Mouse (Mus musculus): ENCODE results near the gene Rab4a.
"Not testable (repeated sequence)": the region's sequence is repeated elsewhere in the genome, so short reads cannot be mapped to it uniquely, and the experiment has no call there.

Gene Rab4a

GRCm38 (mm10) chr8:123808671-123809070 is 2.9 kb downstream of the Rab4a start:
- in situ Hi-C loops (cut with MboI, MseI): no loop called here

- in situ Hi-C loops (cut with MboI, MseI): not testable (repeated sequence)
Measured at GRCm38 (mm10) chr8:123809342-123809741, 3.6 kb downstream of the Rab4a start.

- in situ Hi-C loops (cut with MboI, MseI): loop anchor here in 1 of 2 experiments (10.0 kb wide), 1 partner anchor 393 kb away; no protein-coding TSS in a partner anchor
Measured at GRCm38 (mm10) chr8:123812227-123812626, 6.4 kb downstream of the Rab4a start.

GRCm38 (mm10) chr8:123813173-123813891 is 7.5 kb downstream of the Rab4a start:
- in situ Hi-C loops (cut with MboI, MseI): loop anchor here in 1 of 2 experiments (10.0 kb wide), 1 partner anchor 391 kb away; no protein-coding TSS in a partner anchor

- in situ Hi-C loops (cut with MboI, MseI): loop anchor here in 1 of 2 experiments (10.0 kb wide), 1 partner anchor 391 kb away; no protein-coding TSS in a partner anchor
Measured at GRCm38 (mm10) chr8:123813892-123814266, 8.1 kb downstream of the Rab4a start.

- in situ Hi-C loops (cut with MboI, MseI): loop anchor here in 1 of 2 experiments (10.0 kb wide), 1 partner anchor 389 kb away; no protein-coding TSS in a partner anchor
Measured at GRCm38 (mm10) chr8:123815325-123815724, 9.5 kb downstream of the Rab4a start.

- in situ Hi-C loops (cut with MboI, MseI): loop anchor here in 1 of 2 experiments (10.0 kb wide), 1 partner anchor 388 kb away; no protein-coding TSS in a partner anchor
Measured at GRCm38 (mm10) chr8:123816939-123817338, 11.2 kb downstream of the Rab4a start.

GRCm38 (mm10) chr8:123817747-123818146 is 12.0 kb downstream of the Rab4a start:
- in situ Hi-C loops (cut with MboI, MseI): loop anchor here in 1 of 2 experiments (10.0 kb wide), 1 partner anchor 387 kb away; no protein-coding TSS in a partner anchor

- in situ Hi-C loops (cut with MboI, MseI): loop anchor here in 1 of 2 experiments (10.0 kb wide), 1 partner anchor 385 kb away; no protein-coding TSS in a partner anchor
Measured at GRCm38 (mm10) chr8:123819683-123820610, 14.2 kb downstream of the Rab4a start.

GRCm38 (mm10) chr8:123820780-123821179 is 15.0 kb downstream of the Rab4a start:
- in situ Hi-C loops (cut with MboI, MseI): no loop called here

- in situ Hi-C loops (cut with MboI, MseI): no loop called here
Measured at GRCm38 (mm10) chr8:123823111-123823510, 17.3 kb downstream of the Rab4a start.

GRCm38 (mm10) chr8:123823532-123824123 is 17.8 kb downstream of the Rab4a start:
- in situ Hi-C loops (cut with MboI, MseI): no loop called here

GRCm38 (mm10) chr8:123826001-123826400 is 20.2 kb downstream of the Rab4a start:
- in situ Hi-C loops (cut with MboI, MseI): no loop called here

- in situ Hi-C loops (cut with MboI, MseI): no loop called here
Measured at GRCm38 (mm10) chr8:123826758-123827157, 21.0 kb downstream of the Rab4a start.

- in situ Hi-C loops (cut with MboI, MseI): no loop called here
Measured at GRCm38 (mm10) chr8:123827523-123827922, 21.7 kb downstream of the Rab4a start.

GRCm38 (mm10) chr8:123832757-123833156 is 27.0 kb downstream of the Rab4a start:
- in situ Hi-C loops (cut with MboI, MseI): no loop called here

GRCm38 (mm10) chr8:123835451-123835850 is 29.7 kb downstream of the Rab4a start:
- in situ Hi-C loops (cut with MboI, MseI): no loop called here

- in situ Hi-C loops (cut with MboI, MseI): no loop called here
Measured at GRCm38 (mm10) chr8:123836354-123836753, 30.6 kb downstream of the Rab4a start.

GRCm38 (mm10) chr8:123838496-123838895 is 32.7 kb downstream of the Rab4a start:
- in situ Hi-C loops (cut with MboI, MseI): no loop called here

- in situ Hi-C loops (cut with MboI, MseI): no loop called here
Measured at GRCm38 (mm10) chr8:123840578-123841345, 35.0 kb downstream of the Rab4a start.

- in situ Hi-C loops (cut with MboI, MseI): no loop called here
Measured at GRCm38 (mm10) chr8:123842086-123842485, 36.3 kb downstream of the Rab4a start.

Measured in T-helper 17 cell (primary cell).